Mouse (Mus musculus): ENCODE results near the gene Cln3. TPM values are rescaled to one million over a fixed set of nuclear protein-coding genes. Genes with fewer than 3 reads are reported as not detected.

The Cln3 gene
- 14.3 and 14.5 TPM in 2 replicates for polyA plus RNA-seq (2021; fragmentation: Nextera tagmentation)
- long read RNA-seq, experiment 1, transcript Cln3-201 (15 exons, 2,386 nt): major isoform, 12 of 46 reads
- long read RNA-seq, experiment 1, partial matches to known transcripts: 19 of 46 reads
- long read RNA-seq, experiment 1, other reads (novel, unspliced or antisense): 14 of 46 reads
- long read RNA-seq, experiment 2, partial matches to known transcripts: 7 of 18 reads
- long read RNA-seq, experiment 2, other reads (novel, unspliced or antisense): 7 of 18 reads

GRCm38 (mm10) chr7:126585717-126586116, at the start of gene Cln3:
Gene Cln3, minus strand, starts transcription at chr7:126585817.

GRCm38 (mm10) chr7:126630824-126631518, 45.4 kb upstream of the Cln3 start, which contains the start of gene Nupr1:
Gene Nupr1, minus strand, starts transcription at chr7:126630861.

DNA sequence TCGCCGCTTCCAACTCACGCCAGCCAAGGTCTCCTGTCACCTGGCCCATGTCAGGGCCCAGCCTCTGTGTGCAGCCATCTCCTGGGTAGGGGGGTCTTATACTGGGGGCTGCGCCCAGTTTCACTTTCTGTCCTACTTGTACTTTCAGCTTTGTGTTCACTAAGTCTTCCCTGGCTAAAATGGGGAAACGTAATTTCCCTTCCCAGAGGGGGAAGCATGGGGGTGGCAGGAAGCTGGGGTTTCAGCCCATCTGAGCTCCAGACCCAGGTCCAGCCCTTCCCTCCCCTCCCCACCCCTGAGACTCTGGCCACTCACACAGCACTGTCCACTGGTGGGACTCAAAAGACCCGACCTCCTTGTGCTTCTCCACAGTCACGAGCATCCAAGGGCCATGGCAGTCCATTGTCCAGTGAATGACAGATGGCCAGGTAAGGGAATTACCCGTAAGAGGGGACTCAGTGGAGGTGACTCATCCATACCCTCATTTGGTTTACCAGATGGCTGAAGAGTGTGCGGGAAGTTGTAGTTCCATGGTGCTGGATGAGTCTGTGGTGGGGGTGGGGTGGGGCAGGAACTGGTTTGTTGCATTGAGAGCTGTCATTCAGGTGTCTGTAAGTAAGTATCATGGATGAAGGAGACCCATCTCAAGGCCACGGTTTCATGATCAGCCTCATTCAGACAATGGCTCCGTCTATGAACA, 9.4 kb upstream of the Cln3 start, which contains the start of gene Il27:
Il27 (minus strand) TSS at position 80 of the 700 bp plus-strand sequence.

DNA sequence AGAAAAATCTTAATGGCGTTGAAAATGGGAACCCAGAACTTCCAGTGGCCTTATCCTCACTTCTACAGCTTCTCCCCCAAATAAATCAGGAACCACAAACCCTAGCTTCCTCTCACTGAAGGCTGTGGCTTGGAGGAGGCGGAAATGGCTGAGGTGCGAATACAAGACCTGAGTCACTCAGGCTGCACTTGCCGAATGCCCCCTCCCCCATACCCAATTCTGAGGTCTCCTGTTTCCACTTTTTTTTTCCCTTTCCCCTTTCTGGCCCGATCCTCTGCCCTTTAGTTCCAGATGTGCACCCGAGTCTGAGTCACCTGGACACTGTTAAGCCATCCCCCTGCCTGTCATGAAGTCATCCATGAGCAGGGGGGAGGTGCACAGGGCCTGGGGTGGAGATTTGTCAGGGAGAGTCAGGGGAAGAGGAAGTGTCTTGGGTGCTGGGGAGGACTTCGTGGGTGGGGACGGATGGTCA, 1.1 kb downstream of the Cln3 start, which contains the start of gene Apobr:
Apobr (plus strand) TSS at position 437 of the 472 bp plus-strand sequence.

DNA sequence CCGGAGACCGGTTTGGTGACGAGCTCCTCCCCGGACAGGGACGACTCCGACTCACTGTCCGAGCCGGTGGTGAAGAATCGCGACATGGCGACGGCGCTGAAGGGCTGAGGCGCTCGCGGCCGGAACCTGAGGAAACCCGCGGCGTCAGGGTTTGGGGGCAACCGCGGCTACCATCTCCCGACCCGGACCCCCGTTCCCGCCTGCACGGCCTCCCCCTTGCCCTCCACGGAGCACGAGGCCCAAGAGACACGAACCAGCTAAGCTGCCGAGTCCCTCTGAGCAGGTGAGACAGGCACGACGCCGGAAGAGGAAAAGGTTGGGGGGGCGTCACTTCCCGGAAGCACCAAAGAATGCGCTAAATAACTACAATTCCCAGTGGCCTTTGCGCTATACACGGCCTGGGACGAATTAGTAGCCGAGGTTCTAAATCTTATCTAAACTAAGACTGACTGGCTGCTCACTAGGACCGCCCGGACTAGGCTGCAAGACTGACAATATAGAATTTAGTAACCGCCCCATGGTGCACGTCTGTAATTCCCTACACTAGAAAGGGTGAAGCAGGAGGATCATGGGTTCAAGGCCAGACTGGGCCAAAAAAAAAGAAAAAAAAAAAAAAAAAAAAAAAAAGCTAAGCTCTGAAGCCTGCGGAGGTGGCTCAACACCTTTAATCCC, 19.4 kb downstream of the Cln3 start, which contains the start of gene Eif3c:
Eif3c (minus strand) TSS at position 318 of the 672 bp plus-strand sequence.

Other genes with a start within 250 kb of the Cln3 start
- gene Lat, start 216.2 kb downstream of the Cln3 start, polyA plus RNA-seq (2021; fragmentation: Nextera tagmentation): 0.23 TPM in 1 of 2 replicates, not detected in the other
- 54.9 and 66.0 TPM in 2 replicates for gene Spns1, start 208.4 kb downstream of the Cln3 start, polyA plus RNA-seq (2021; fragmentation: Nextera tagmentation)
- 0.64 and 0.77 TPM in 2 replicates for gene Nfatc2ip, start 189.1 kb downstream of the Cln3 start, polyA plus RNA-seq (2021; fragmentation: Nextera tagmentation)
- not detected in 2 replicates for gene Cd19, start 170.9 kb downstream of the Cln3 start, polyA plus RNA-seq (2021; fragmentation: Nextera tagmentation)
- gene Rabep2, start 157.1 kb downstream of the Cln3 start, polyA plus RNA-seq (2021; fragmentation: Nextera tagmentation): 7.3 and 9.3 TPM in 2 replicates
- 0.15 and 0.22 TPM in 2 replicates for gene Atp2a1, start 122.7 kb downstream of the Cln3 start, polyA plus RNA-seq (2021; fragmentation: Nextera tagmentation)
- gene Sh2b1, start 110.4 kb downstream of the Cln3 start, polyA plus RNA-seq (2021; fragmentation: Nextera tagmentation): 24.0 and 39.6 TPM in 2 replicates
- 83.4 and 84.3 TPM in 2 replicates for gene Tufm, start 98.5 kb downstream of the Cln3 start, polyA plus RNA-seq (2021; fragmentation: Nextera tagmentation)
- gene Atxn2l, start 82.4 kb downstream of the Cln3 start, polyA plus RNA-seq (2021; fragmentation: Nextera tagmentation): 24.0 and 51.0 TPM in 2 replicates
- gene Eif3c, start 19.4 kb downstream of the Cln3 start, polyA plus RNA-seq (2021; fragmentation: Nextera tagmentation): 172 and 199 TPM in 2 replicates
- 0.43 and 0.50 TPM in 2 replicates for gene Apobr, start 875 bp downstream of the Cln3 start, polyA plus RNA-seq (2021; fragmentation: Nextera tagmentation)
- gene Il27, start 9.1 kb upstream of the Cln3 start, polyA plus RNA-seq (2021; fragmentation: Nextera tagmentation): not detected in 2 replicates
- 44.2 and 54.6 TPM in 2 replicates for gene Nupr1, start 45.0 kb upstream of the Cln3 start, polyA plus RNA-seq (2021; fragmentation: Nextera tagmentation)
- 29.1 and 30.0 TPM in 2 replicates for gene Sgf29, start 63.5 kb upstream of the Cln3 start, polyA plus RNA-seq (2021; fragmentation: Nextera tagmentation)
- 13.9 and 18.1 TPM in 2 replicates for gene Sult1a1, start 90.6 kb upstream of the Cln3 start, polyA plus RNA-seq (2021; fragmentation: Nextera tagmentation)
- 240 and 251 TPM in 2 replicates for gene Bola2, start 109.6 kb upstream of the Cln3 start, polyA plus RNA-seq (2021; fragmentation: Nextera tagmentation)
- gene Slx1b, start 110.0 kb upstream of the Cln3 start, polyA plus RNA-seq (2021; fragmentation: Nextera tagmentation): 10.0 and 10.4 TPM in 2 replicates
- gene Coro1a, start 122.0 kb upstream of the Cln3 start, polyA plus RNA-seq (2021; fragmentation: Nextera tagmentation): 128 and 147 TPM in 2 replicates
- 34.5 and 44.7 TPM in 2 replicates for gene Mapk3, start 173.8 kb upstream of the Cln3 start, polyA plus RNA-seq (2021; fragmentation: Nextera tagmentation)
- 0.40 and 0.59 TPM in 2 replicates for gene Gdpd3, start 180.5 kb upstream of the Cln3 start, polyA plus RNA-seq (2021; fragmentation: Nextera tagmentation)
- 119 and 625 TPM in 2 replicates for gene Ypel3, start 191.1 kb upstream of the Cln3 start, polyA plus RNA-seq (2021; fragmentation: Nextera tagmentation)
- 0.20 TPM in 1 of 2 replicates, not detected in the other for gene Tbx6, start 195.7 kb upstream of the Cln3 start, polyA plus RNA-seq (2021; fragmentation: Nextera tagmentation)
- gene Ppp4c, start 206.7 kb upstream of the Cln3 start, polyA plus RNA-seq (2021; fragmentation: Nextera tagmentation): 53.5 and 61.0 TPM in 2 replicates
- 5.9 and 8.8 TPM in 2 replicates for gene Fam57b, start 211.9 kb upstream of the Cln3 start, polyA plus RNA-seq (2021; fragmentation: Nextera tagmentation)
- 1.2 and 2.7 TPM in 2 replicates for gene 4930451I11Rik, start 245.8 kb upstream of the Cln3 start, polyA plus RNA-seq (2021; fragmentation: Nextera tagmentation)

Measured in left cerebral cortex, adult 6 months (tissue).